Mouse (Mus musculus): ENCODE data around the gene Parg. TPM values are rescaled to one million over a fixed set of nuclear protein-coding genes. Genes with fewer than 3 reads are reported as not detected.

The Parg gene
- polyA plus RNA-seq, 1 experiment = 10.5 TPM

DNA sequence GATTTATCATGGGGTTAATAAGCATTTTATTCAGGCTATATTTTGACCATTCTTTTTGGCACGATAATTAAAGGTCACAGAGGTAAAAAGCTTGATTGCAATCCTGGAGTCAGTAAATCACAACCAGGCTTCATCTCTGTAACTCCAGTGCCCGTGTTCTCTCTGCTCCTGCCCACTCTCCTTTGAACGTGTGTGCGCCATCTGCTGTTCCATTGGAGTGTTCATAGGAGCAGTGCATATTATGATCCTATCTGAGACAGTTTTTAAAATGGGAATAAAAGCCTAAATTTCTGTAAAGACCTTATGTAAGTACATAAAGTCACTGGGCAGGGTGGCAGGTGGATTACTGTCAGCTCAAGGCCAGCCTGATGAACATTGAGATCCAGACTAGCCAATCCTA is 40.7 kb downstream of the Parg start:
- Histone ChIP-seq H3K79me2 (ENCODE audit: control insufficient read depth, insufficient read depth) (no peaks in the 10 kb centered on the region), H3K27me3 (ENCODE audit: control insufficient read depth, insufficient read depth, insufficient read length) (no peaks in the 10 kb centered on the region), H3ac (ENCODE audit: control insufficient read depth, insufficient read length) (no peak overlapping the region), H3K4me2 (ENCODE audit: low read depth) (no peak overlapping the region), H3K4me3 (no peak overlapping the region), H3K36me3 (ENCODE audit: control insufficient read depth, insufficient read depth) (peaks cover 32% of the 10 kb centered on the region)
- TF ChIP-seq MYOG (IDR thresholded peaks at IDR 0.05; ENCODE audit: control insufficient read depth in 1 of 3, insufficient read depth in 1 of 3, insufficient read length in 2 of 3, low read depth in 2 of 3) = no peak
- no peak for TF ChIP-seq CEBPB (IDR thresholded peaks at IDR 0.05; ENCODE audit: insufficient read depth, poor library complexity, severe bottlenecking)
- TF ChIP-seq POLR2AphosphoS2 (IDR thresholded peaks at IDR 0.05; ENCODE audit: insufficient read length, low read depth) = no peak
- no peak for TF ChIP-seq MAX (IDR thresholded peaks at IDR 0.05; ENCODE audit: low read depth)
- no peak for TF ChIP-seq E2F4 (IDR thresholded peaks at IDR 0.05; ENCODE audit: insufficient read depth)
- no peak for TF ChIP-seq POLR2A (IDR thresholded peaks at IDR 0.05; ENCODE audit: insufficient read length, low read depth)
- no peak for TF ChIP-seq MYOD1 (IDR thresholded peaks at IDR 0.05; ENCODE audit: control insufficient read depth in 1 of 3, insufficient read length in 2 of 3, low read depth in 2 of 3)
- TF ChIP-seq TCF3 (IDR thresholded peaks at IDR 0.05; ENCODE audit: insufficient read length, low read depth) = no peak
- no peak for TF ChIP-seq USF1 (IDR thresholded peaks at IDR 0.05; ENCODE audit: low read depth)
- no peak for TF ChIP-seq REST (IDR thresholded peaks at IDR 0.05; ENCODE audit: insufficient read depth, insufficient read length)
- TF ChIP-seq SRF (IDR thresholded peaks at IDR 0.05; ENCODE audit: control insufficient read depth, insufficient read length, low read depth) = no peak
- TF ChIP-seq TCF12 (IDR thresholded peaks at IDR 0.05; ENCODE audit: insufficient read depth, poor library complexity, severe bottlenecking) = no peak

DNA sequence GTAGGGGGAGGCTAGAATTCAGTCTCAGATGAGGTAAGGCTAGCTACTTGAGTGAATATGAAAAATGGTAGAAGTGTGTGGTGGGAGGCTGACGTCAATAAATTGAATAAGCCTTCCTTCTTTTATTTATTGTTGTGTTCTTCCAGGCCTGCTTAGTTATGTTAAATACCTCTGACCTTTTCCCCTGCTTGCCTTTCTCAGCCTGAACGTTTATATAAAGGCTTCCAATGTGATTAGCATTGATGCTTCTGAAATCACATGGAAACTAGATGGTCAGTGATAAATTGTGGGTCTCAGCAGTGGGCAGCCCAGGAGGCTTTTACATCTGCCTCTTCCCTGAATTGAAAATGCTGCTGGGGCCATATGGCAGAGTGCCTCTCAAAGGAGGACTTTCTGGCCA is 44.3 kb downstream of the Parg start:
- Histone ChIP-seq H3K36me3 (ENCODE audit: control insufficient read depth, insufficient read depth) (peaks cover 35% of the 10 kb centered on the region), H3K4me2 (ENCODE audit: low read depth) (no peak overlapping the region), H3ac (ENCODE audit: control insufficient read depth, insufficient read length) (no peak overlapping the region), H3K27me3 (ENCODE audit: control insufficient read depth, insufficient read depth, insufficient read length) (no peaks in the 10 kb centered on the region), H3K79me2 (ENCODE audit: control insufficient read depth, insufficient read depth) (no peaks in the 10 kb centered on the region), H3K4me3 (no peak overlapping the region)
- TF ChIP-seq MYOG (IDR thresholded peaks at IDR 0.05; ENCODE audit: control insufficient read depth in 1 of 3, insufficient read depth in 1 of 3, insufficient read length in 2 of 3, low read depth in 2 of 3) (no peak), TCF12 (IDR thresholded peaks at IDR 0.05; ENCODE audit: insufficient read depth, poor library complexity, severe bottlenecking) (no peak), MYOD1 (IDR thresholded peaks at IDR 0.05; ENCODE audit: control insufficient read depth in 1 of 3, insufficient read length in 2 of 3, low read depth in 2 of 3) (no peak)

DNA sequence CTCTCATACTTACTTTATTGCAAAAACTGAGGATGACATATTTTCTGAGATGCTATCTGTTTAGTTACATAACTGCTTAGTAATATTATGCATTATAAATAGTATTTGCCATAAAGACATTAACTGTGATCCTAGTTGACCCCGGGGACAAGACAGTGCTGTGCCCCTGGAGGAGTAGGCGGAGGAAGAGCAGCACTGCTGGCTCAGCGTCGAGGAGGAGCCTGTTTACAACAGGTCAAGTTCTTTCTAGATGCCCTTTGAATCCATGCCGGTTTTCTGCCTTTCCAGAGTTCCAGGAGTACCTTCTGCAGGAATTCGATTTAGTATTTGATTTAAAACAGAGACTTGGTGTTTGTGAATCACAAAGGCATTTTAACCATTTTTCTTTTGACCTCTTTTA is 47.9 kb downstream of the Parg start:
- Histone ChIP-seq H3K4me2 (ENCODE audit: low read depth) (no peak overlapping the region), H3K27me3 (ENCODE audit: control insufficient read depth, insufficient read depth, insufficient read length) (no peaks in the 10 kb centered on the region), H3K36me3 (ENCODE audit: control insufficient read depth, insufficient read depth) (peaks cover 30% of the 10 kb centered on the region), H3ac (ENCODE audit: control insufficient read depth, insufficient read length) (no peak overlapping the region), H3K79me2 (ENCODE audit: control insufficient read depth, insufficient read depth) (no peaks in the 10 kb centered on the region), H3K4me3 (no peak overlapping the region)
- TF ChIP-seq POLR2A (IDR thresholded peaks at IDR 0.05; ENCODE audit: insufficient read length, low read depth) (no peak), POLR2AphosphoS2 (IDR thresholded peaks at IDR 0.05; ENCODE audit: insufficient read length, low read depth) (no peak), MYOG (IDR thresholded peaks at IDR 0.05; ENCODE audit: control insufficient read depth in 1 of 3, insufficient read depth in 1 of 3, insufficient read length in 2 of 3, low read depth in 2 of 3) (no peak), REST (IDR thresholded peaks at IDR 0.05; ENCODE audit: insufficient read depth, insufficient read length) (no peak)

DNA sequence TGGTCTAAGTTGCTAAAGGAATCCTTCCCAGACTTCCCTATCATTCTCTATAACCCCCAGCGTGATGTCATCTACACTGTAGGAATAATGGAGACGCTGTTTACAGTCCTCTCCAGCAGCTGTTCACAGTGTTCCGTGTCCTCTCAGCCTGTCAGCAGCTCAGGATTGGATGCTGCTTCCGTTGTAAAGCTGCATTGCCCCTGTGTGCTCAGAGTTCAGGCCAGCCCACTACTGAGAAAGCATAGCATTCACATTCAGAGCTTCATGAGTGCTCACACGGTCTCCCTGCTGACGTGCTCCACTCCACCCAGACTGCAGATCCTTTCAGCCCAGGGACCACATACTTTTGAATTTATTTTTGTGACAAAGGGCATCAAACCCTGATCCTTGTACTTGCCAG is 59.1 kb downstream of the Parg start:
- Histone ChIP-seq H3ac (ENCODE audit: control insufficient read depth, insufficient read length) (no peak overlapping the region), H3K27me3 (ENCODE audit: control insufficient read depth, insufficient read depth, insufficient read length) (no peaks in the 10 kb centered on the region), H3K4me3 (no peak overlapping the region), H3K4me2 (ENCODE audit: low read depth) (no peak overlapping the region), H3K79me2 (ENCODE audit: control insufficient read depth, insufficient read depth) (no peaks in the 10 kb centered on the region), H3K36me3 (ENCODE audit: control insufficient read depth, insufficient read depth) (peaks cover 59% of the 10 kb centered on the region)
- TF ChIP-seq TCF12 (IDR thresholded peaks at IDR 0.05; ENCODE audit: insufficient read depth, poor library complexity, severe bottlenecking) (no peak), MAX (IDR thresholded peaks at IDR 0.05; ENCODE audit: low read depth) (no peak), POLR2AphosphoS2 (IDR thresholded peaks at IDR 0.05; ENCODE audit: insufficient read length, low read depth) (no peak), TCF3 (IDR thresholded peaks at IDR 0.05; ENCODE audit: insufficient read length, low read depth) (no peak), REST (IDR thresholded peaks at IDR 0.05; ENCODE audit: insufficient read depth, insufficient read length) (no peak)

DNA sequence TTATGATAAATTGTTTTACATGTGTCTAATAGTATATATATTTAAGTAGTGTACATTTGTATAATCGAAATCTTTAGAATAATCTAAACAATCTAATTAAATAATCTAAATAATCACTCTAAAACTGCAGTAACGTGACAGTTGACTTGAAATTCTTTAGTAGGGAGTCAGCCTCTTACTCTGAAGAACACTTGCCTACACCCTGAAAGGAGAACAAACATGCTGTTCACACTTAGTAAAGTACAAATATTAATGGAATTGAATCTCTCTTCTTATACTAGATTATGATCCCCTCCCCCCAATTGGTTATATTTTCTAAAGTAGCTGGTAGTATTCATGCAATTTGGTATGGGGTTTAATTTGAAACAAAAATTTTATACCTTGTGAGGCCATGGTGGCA is 60.0 kb downstream of the Parg start:
- no peak overlapping the region for H3K4me3 ChIP-seq
- peaks cover 50% of the 10 kb centered on the region for H3K36me3 ChIP-seq (ENCODE audit: control insufficient read depth, insufficient read depth)
- no peaks in the 10 kb centered on the region for H3K79me2 ChIP-seq (ENCODE audit: control insufficient read depth, insufficient read depth)
- H3K27me3 ChIP-seq (ENCODE audit: control insufficient read depth, insufficient read depth, insufficient read length) = no peaks in the 10 kb centered on the region
- TF ChIP-seq USF1 (IDR thresholded peaks at IDR 0.05; ENCODE audit: low read depth) (no peak), MYOD1 (IDR thresholded peaks at IDR 0.05; ENCODE audit: control insufficient read depth in 1 of 3, insufficient read length in 2 of 3, low read depth in 2 of 3) (no peak), MAX (IDR thresholded peaks at IDR 0.05; ENCODE audit: low read depth) (no peak), POLR2AphosphoS2 (IDR thresholded peaks at IDR 0.05; ENCODE audit: insufficient read length, low read depth) (no peak), POLR2A (IDR thresholded peaks at IDR 0.05; ENCODE audit: insufficient read length, low read depth) (no peak), REST (IDR thresholded peaks at IDR 0.05; ENCODE audit: insufficient read depth, insufficient read length) (no peak), TCF12 (IDR thresholded peaks at IDR 0.05; ENCODE audit: insufficient read depth, poor library complexity, severe bottlenecking) (no peak), E2F4 (IDR thresholded peaks at IDR 0.05; ENCODE audit: insufficient read depth) (no peak), SRF (IDR thresholded peaks at IDR 0.05; ENCODE audit: control insufficient read depth, insufficient read length, low read depth) (no peak), TCF3 (IDR thresholded peaks at IDR 0.05; ENCODE audit: insufficient read length, low read depth) (no peak), CEBPB (IDR thresholded peaks at IDR 0.05; ENCODE audit: insufficient read depth, poor library complexity, severe bottlenecking) (no peak), MYOG (IDR thresholded peaks at IDR 0.05; ENCODE audit: control insufficient read depth in 1 of 3, insufficient read depth in 1 of 3, insufficient read length in 2 of 3, low read depth in 2 of 3) (no peak)
- no peak overlapping the region for H3ac ChIP-seq (ENCODE audit: control insufficient read depth, insufficient read length)
- H3K4me2 ChIP-seq (ENCODE audit: low read depth) = no peak overlapping the region

Measured in myocyte (in vitro differentiated cells).